Mouse (Mus musculus): ENCODE measurements around the gene AW209491. TPM values are rescaled to one million over a fixed set of nuclear protein-coding genes. Genes with fewer than 3 reads are reported as not detected.

Gene AW209491
- total RNA-seq (2017), result 4.7 and 5.2 TPM in 2 replicates

DNA sequence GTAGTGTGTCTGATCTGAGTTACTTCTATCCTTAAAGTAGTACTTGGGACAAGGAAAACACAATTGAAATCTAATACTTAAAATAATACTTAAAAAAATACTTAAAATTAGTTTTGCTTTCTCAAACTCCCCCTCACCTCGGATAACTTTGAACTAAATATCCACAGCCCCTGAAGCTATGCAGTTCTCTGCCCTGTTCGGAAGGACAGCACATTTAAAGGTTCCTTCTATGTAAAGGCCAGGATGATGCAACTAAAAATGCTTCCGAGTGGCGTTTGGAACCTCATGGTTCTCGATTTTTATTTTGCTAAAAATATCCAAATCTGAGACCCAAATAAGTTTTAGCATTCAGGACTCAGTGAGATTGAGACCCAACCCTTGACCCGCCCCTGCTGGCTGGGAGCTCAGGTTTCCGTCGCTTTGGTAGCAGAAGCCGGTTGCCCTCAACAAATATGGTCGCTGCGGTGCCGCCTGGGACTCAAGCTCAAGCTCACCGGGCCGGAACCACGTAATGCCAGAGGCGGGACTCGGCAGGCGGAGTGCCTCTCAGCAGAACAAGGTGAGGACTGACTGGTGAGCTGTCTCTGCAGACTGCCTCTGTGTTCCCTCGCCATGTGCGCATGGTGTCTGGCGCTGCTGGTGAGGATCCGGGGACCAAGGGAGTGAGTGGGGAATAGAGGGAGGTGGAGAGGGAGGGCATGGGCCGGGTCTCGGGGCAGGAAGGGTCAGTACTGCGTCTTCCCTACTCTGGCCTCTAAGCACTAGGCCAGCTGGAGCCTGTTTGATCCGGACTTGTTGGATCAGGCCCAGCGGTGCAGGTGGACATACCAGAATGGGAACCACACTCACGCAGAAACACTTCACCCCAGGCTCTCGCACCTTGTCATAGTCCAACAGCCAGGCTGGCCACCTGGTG is at the start of gene AW209491:
Gene AW209491, plus strand, starts transcription at position 429 of the 916 bp plus-strand sequence.
- peak; percentile 99 for ATAC-seq (ENCODE audit: extremely low read depth, insufficient number of reproducible peaks, low FRiP score, poor library complexity, severe bottlenecking)

DNA sequence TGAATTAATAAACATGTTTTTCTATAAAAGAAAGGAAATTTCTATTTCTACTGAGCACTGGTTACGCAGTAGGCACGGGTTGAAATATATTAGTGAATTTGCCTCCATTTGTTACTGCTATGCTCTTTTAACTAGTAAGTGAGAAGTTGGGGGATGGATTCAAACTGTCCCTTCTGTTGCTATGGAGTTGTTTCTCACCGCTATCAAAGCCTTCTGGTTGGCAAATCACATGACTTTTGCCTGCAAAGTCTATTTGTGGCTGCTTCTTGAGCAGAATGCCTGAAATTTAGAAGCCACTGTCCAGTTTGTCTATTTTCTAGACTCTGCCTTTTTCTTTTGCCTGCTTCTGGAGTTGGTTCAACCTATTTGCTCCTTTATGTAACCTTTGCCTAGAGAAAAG is 49.6 kb upstream of the AW209491 start:
- ATAC-seq (ENCODE audit: extremely low read depth, insufficient number of reproducible peaks, low FRiP score, poor library complexity, severe bottlenecking), result no peak

DNA sequence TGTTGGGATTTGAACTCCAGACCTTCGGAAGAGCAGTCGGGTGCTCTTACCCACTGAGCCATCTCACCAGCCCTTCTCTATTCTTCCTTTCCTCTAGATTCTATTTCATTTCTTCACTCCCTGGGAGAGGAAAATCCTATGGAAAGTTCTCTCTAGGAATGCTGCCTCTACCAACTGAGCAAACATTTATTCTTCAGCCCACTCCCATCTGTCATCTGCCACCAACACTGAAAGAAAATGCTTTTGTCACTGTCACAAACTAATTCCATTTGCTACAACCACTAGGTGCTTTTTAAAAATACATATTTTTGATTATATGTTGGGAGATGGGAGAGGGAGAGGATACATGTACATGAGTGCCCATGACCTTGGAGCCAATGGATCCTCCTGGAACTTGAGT is 27.2 kb upstream of the AW209491 start:
- no peak for ATAC-seq (ENCODE audit: extremely low read depth, insufficient number of reproducible peaks, low FRiP score, poor library complexity, severe bottlenecking)

DNA sequence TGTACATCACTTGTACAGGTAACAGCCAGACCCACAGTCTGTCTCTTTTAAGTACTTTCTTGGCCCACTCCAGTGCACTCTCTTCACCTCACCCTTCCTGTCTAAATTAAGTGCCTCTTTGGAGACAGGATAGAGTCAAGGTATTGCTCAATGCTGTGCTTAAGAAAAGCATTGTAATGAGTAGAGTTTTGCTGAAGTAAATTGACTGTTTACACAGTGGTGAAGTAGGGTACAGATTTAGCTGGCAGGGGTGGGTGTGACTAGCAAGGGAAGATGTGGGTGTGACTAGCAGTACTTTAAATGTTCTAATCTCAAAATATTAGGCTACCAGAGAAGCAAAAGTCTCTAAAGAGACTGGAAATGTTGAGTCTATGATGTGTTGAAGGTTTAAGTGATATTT is 22.3 kb upstream of the AW209491 start:
- no peak for ATAC-seq (ENCODE audit: extremely low read depth, insufficient number of reproducible peaks, low FRiP score, poor library complexity, severe bottlenecking)

DNA sequence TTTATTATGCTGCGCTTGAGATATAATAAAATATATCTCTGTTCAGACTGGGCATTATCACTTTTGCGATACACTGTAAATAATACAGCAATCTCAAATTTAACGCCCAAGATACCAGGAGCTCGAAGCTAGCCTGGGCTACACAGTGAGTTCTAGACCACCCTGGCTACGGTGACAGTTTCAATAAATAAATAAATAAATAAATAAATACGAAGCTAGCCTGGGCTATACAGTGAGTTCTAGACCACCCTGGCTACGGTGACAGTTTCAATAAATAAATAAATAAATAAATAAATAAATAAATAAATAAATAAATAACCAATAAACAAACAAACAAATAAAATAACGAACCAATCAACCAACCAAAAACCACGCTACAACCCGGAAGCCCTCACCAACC is 17.5 kb upstream of the AW209491 start:
- ATAC-seq (ENCODE audit: extremely low read depth, insufficient number of reproducible peaks, low FRiP score, poor library complexity, severe bottlenecking), result no peak

DNA sequence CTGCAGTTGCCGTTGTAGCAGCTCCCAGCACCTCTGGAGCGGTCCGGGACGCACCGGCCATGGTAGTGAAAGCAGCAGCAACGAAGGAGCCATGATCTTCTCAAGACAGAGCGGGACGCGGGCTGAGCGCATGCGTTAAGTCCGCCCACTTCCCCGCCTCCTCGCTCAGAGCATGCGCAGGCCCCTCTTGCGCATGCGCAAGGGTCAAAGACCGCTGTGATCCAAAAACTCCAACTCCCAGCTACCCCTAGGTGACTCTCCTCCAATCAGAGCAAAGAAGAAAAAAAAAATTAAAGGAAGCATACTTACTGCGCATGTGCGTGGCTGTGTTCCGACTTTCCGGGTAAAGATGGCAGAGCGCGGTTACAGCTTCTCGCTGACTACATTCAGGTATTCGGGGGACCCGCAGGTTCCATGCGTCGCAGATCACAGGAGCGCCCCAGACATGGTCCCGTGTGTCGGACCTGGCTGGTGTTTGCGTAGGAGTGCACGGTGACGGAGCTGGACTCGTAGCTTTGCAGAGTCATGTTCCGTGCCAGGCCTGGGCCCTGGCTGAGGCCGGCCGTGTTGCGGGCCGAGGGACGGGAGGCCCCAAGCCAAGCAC is 16.9 kb upstream of the AW209491 start, which contains the start of the genes Mrpl32 and Psma2:
Gene Mrpl32, minus strand, starts transcription at position 240 of the 604 bp plus-strand sequence.
Gene Psma2, plus strand, starts transcription at position 315 of the 604 bp plus-strand sequence.
- ATAC-seq (ENCODE audit: extremely low read depth, insufficient number of reproducible peaks, low FRiP score, poor library complexity, severe bottlenecking), result peak; percentile 98

DNA sequence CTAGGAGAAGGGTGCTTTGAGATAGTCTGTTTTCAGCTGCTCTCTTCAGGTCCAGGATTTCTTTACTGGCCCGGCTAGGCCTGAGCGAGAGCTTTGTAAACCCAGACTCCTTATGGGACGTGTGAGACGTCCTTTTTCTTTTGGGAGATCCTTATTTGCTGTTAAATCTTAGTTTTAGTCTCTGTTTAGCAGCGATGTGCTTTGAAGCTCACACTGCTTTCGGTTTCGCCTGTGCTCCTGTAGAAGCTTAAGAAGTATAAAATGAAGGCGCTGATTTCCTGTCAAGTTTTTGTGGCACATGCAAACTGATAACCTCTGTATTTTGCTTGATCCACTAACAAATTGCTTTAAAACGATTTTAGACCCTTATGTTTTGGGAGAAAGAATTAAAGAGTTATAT is 16.4 kb upstream of the AW209491 start:
- no peak for ATAC-seq (ENCODE audit: extremely low read depth, insufficient number of reproducible peaks, low FRiP score, poor library complexity, severe bottlenecking)

DNA sequence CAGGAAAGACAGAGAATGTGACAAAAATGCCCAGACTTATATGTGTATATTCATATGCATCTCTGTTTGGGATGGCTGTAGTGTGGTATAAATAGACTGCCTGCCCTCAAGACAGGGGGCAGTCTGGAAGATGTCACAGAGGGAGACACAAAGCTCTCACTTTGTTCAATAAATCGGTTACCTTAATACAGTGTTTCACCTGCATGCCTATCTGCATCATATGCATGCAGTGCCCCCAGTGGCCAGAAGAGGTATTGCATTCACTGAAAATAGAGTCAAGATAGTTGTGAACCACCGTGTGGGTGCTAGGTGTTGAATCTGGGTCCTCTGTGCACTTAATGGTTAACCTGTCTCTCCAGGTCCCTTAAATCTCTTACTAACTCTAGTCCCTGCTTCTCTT is 11.2 kb upstream of the AW209491 start:
- ATAC-seq (ENCODE audit: extremely low read depth, insufficient number of reproducible peaks, low FRiP score, poor library complexity, severe bottlenecking), result peak; percentile 92; the same call in 1 of the 2 replicates

DNA sequence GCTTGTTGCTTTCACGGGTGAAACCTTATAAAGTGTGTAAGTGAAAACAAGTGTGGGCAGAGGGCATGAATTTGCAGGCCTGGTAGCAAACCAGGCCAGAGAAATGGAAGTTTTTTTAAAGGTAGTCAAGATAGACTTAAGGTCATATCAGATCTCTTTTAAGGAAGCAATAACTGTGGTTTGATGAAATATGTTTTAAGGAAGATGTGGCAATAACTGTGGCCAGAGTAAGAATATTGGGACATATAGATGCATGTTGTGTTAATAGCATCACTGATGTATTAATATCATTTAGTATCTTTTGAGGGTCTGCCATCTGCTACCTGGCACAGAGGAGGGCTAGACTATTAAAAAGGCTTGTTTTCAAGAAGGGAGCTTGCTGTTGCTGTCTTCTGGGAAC is 10.0 kb downstream of the AW209491 start:
- no peak for ATAC-seq (ENCODE audit: extremely low read depth, insufficient number of reproducible peaks, low FRiP score, poor library complexity, severe bottlenecking)

DNA sequence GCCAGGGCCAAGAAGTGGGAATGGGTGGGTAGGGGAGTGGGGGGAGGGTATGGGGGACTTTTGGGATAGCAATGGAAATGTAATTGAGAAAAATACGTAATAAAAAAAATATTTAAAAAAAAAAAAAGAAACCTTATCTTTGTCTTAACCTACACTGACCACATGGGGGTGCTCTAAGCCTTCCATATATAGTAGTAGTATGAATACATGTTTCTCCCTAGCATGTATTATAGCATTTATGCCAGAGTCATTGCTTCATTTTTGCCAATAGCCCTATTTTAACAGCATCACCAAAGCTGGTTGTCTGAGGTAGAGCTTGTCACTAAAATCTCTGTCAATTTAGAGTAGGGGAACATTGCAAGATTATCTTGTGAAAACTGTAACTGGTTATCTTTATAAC is 19.3 kb downstream of the AW209491 start:
- ATAC-seq (ENCODE audit: extremely low read depth, insufficient number of reproducible peaks, low FRiP score, poor library complexity, severe bottlenecking), result 0 out of 2 replicates have a peak, but pooled peaks have one; percentile 26

DNA sequence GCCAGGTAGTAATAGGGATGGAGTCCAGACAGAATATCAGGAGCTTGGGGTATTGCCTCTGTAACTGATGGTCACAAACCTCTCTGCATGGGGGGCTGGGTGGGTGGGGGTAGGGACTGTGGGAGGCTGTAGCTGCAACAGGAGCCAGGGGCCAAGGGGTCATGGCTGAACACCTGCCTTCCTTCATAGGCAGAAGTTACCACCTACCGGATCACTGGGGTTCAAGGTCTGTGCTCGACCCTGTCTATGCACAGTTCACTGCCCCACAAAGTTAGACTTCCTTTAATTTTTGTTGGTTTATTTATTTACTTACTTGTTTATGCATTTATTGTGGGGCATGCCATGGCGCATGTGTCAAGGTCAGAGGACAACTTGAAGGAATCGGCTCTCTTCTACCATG is 37.2 kb downstream of the AW209491 start:
- ATAC-seq (ENCODE audit: extremely low read depth, insufficient number of reproducible peaks, low FRiP score, poor library complexity, severe bottlenecking), result no peak

DNA sequence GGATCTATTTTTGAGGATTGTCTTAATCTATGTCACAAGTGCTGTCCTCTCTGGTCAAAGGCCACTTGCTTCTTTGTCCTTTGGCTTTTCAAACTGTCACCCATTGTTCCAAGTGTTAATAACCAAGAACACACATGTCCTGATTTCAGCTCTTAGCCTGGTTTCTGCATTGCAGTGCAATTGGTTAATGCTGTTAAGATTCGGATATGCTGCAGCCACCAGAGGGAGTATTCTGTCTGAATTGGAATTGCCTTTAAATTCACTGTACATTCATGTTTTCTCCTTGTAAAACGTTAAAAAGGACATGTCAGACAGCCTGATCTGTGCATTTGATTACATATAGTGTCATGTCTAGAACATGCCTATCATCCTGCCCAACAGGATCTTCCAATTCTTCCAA is 40.4 kb downstream of the AW209491 start:
- ATAC-seq (ENCODE audit: extremely low read depth, insufficient number of reproducible peaks, low FRiP score, poor library complexity, severe bottlenecking), result no peak

Other genes starting within 250 kb of the AW209491 start
- gene Hecw1, start 106.9 kb upstream of the AW209491 start, total RNA-seq (2017), result 0.12 TPM in 1 of 2 replicates, not detected in the other
- gene Mrpl32, start 17.0 kb upstream of the AW209491 start, total RNA-seq (2017), result 48.5 and 49.7 TPM in 2 replicates
- gene Psma2, start 16.9 kb upstream of the AW209491 start, total RNA-seq (2017), result 58.4 and 70.0 TPM in 2 replicates

Data from neutrophil, adult 5-6 weeks (primary cell).